ENCODE assay signal across 7 mouse cellular contexts in genomic region chr6:120362774-120363687, GRCm38 (mm10). TPM values are rescaled to one million over a fixed set of nuclear protein-coding genes. Genes with fewer than 3 reads are reported as not detected.
DNase-seq lines count a peak whose midpoint lies in the region; ATAC-seq lines count a peak whose summit lies in the region.

No protein-coding gene starts in this region.

- peak overlapping the region; percentile 60 for H3K4me2 ChIP-seq in lung, embryonic 16.5 days (ENCODE audit: low read depth, low read length)
- H3K4me2 ChIP-seq in embryonic facial prominence, embryonic 13.5 days, result peak overlapping the region; percentile 91
- H3K4me2 ChIP-seq in limb, embryonic 11.5 days (ENCODE audit: low read depth, severe bottlenecking), result peak overlapping the region; percentile 93
- H3K4me2 ChIP-seq in neural tube, embryonic 11.5 days (ENCODE audit: low read depth), result peak overlapping the region; percentile 84

- H3K27ac ChIP-seq in lung, embryonic 16.5 days (ENCODE audit: low read length), result peak overlapping the region; percentile 96
- peak overlapping the region; percentile 97 for H3K27ac ChIP-seq in embryonic facial prominence, embryonic 13.5 days
- peak overlapping the region; percentile 80 for H3K27ac ChIP-seq in limb, embryonic 11.5 days (replicated peaks; ENCODE audit: low read depth, low read length)
- peak overlapping the region; percentile 89 for H3K27ac ChIP-seq in neural tube, embryonic 11.5 days (ENCODE audit: low read depth, low read length)

- H3K9me3 ChIP-seq in lung, embryonic 16.5 days (ENCODE audit: control insufficient read depth, low read length), result no peaks in the 10 kb centered on the region
- no peaks in the 10 kb centered on the region for H3K9me3 ChIP-seq in embryonic facial prominence, embryonic 13.5 days
- H3K9me3 ChIP-seq in limb, embryonic 11.5 days (ENCODE audit: control insufficient read depth, low read length), result no peaks in the 10 kb centered on the region
- H3K9me3 ChIP-seq in neural tube, embryonic 11.5 days (ENCODE audit: control insufficient read depth, low read length), result no peaks in the 10 kb centered on the region

- ATAC-seq in lung, embryonic 16.5 days (ENCODE audit: low read depth), result peak; percentile 20; the same call in 1 of the 2 replicates
- no peak for ATAC-seq in embryonic facial prominence, embryonic 13.5 days (ENCODE audit: insufficient number of reproducible peaks, insufficient read depth, low FRiP score, low TSS enrichment, low read depth)
- 0 out of 2 replicates have a peak, but pooled peaks have one; percentile 4 for ATAC-seq in limb, embryonic 11.5 days (ENCODE audit: insufficient number of reproducible peaks, low FRiP score, low TSS enrichment, low read depth)
- ATAC-seq in neural tube, embryonic 11.5 days (ENCODE audit: insufficient read depth, low FRiP score, low TSS enrichment), result no peak

- no peaks in the 10 kb centered on the region for H3K27me3 ChIP-seq in lung, embryonic 16.5 days (ENCODE audit: control insufficient read depth, insufficient read depth, low read depth, low read length)
- H3K27me3 ChIP-seq in embryonic facial prominence, embryonic 13.5 days, result no peaks in the 10 kb centered on the region
- H3K27me3 ChIP-seq in limb, embryonic 11.5 days (ENCODE audit: control insufficient read depth, insufficient read depth, low read length), result no peaks in the 10 kb centered on the region
- no peaks in the 10 kb centered on the region for H3K27me3 ChIP-seq in neural tube, embryonic 11.5 days (ENCODE audit: control insufficient read depth, insufficient read depth, low read length)

- peaks cover 2% of the 10 kb centered on the region; the same call in 1 of the 2 replicates for H3K36me3 ChIP-seq in lung, embryonic 16.5 days (ENCODE audit: control insufficient read depth, insufficient read depth, low read length)
- H3K36me3 ChIP-seq in embryonic facial prominence, embryonic 13.5 days, result peaks cover 10% of the 10 kb centered on the region
- H3K36me3 ChIP-seq in limb, embryonic 11.5 days (ENCODE audit: control insufficient read depth, insufficient read depth, low read length), result peaks cover 5% of the 10 kb centered on the region; the same call in 1 of the 2 replicates
- peaks cover 2% of the 10 kb centered on the region for H3K36me3 ChIP-seq in neural tube, embryonic 11.5 days (ENCODE audit: control insufficient read depth, insufficient read depth, low read length)

- DNase-seq in lung, postnatal 10 days, result no peak
- no peak for DNase-seq in limb, embryonic 11.5 days (ENCODE audit: low spot score)
- DNase-seq in neural tube, embryonic 11.5 days (ENCODE audit: low spot score), result no peak
- DNase-seq in adrenal gland, postnatal 25 days, result no peak
- no peak for DNase-seq in left cerebral cortex, adult 11 months (ENCODE audit: low spot score)

- H3K9ac ChIP-seq in lung, embryonic 16.5 days (ENCODE audit: low read length), result peak overlapping the region; percentile 87
- peak overlapping the region; percentile 94 for H3K9ac ChIP-seq in embryonic facial prominence, embryonic 13.5 days
- H3K9ac ChIP-seq in limb, embryonic 11.5 days (ENCODE audit: low read length), result peak overlapping the region; percentile 91
- peak overlapping the region; percentile 69 for H3K9ac ChIP-seq in neural tube, embryonic 11.5 days (ENCODE audit: low read length)

- H3K4me1 ChIP-seq in lung, embryonic 16.5 days (replicated peaks; ENCODE audit: control insufficient read depth, insufficient read depth, low read length), result peaks cover 11% of the 10 kb centered on the region
- peaks cover 10% of the 10 kb centered on the region for H3K4me1 ChIP-seq in embryonic facial prominence, embryonic 13.5 days
- H3K4me1 ChIP-seq in limb, embryonic 11.5 days (ENCODE audit: control insufficient read depth, insufficient read depth, low read length), result peaks cover 6% of the 10 kb centered on the region
- peaks cover 14% of the 10 kb centered on the region for H3K4me1 ChIP-seq in neural tube, embryonic 11.5 days (ENCODE audit: control insufficient read depth, insufficient read depth, low read length)

- peak overlapping the region; percentile 87 for H3K4me3 ChIP-seq in lung, embryonic 16.5 days (ENCODE audit: low read length)
- peak overlapping the region; percentile 99 for H3K4me3 ChIP-seq in embryonic facial prominence, embryonic 13.5 days
- peak overlapping the region; percentile 97 for H3K4me3 ChIP-seq in limb, embryonic 11.5 days (ENCODE audit: low read depth, low read length)
- peak overlapping the region; percentile 90 for H3K4me3 ChIP-seq in neural tube, embryonic 11.5 days (ENCODE audit: low read depth, low read length)

- WGBS in lung, embryonic 16.5 days, result 16% methylated on average over 15 of the region's 15 CpGs
- WGBS in embryonic facial prominence, embryonic 13.5 days, result 26% methylated on average over 15 of the region's 15 CpGs
- WGBS in limb, embryonic 11.5 days, result 25% methylated on average over 15 of the region's 15 CpGs
- 26% methylated on average over 15 of the region's 15 CpGs for WGBS in neural tube, embryonic 11.5 days

RNA-seq across cellular contexts. Expression of gene Kdm5a, which starts 0.9 kb away (rescaled TPM):
- 46.2 and 46.5 TPM in 2 replicates for polyA plus RNA-seq in lung, embryonic 16.5 days (2015; fragmentation: Nextera tagmentation; extraction: Ambion mirVana)
- polyA plus RNA-seq in embryonic facial prominence, embryonic 13.5 days (2015; fragmentation: Nextera tagmentation; extraction: Ambion mirVana), result 57.8 and 60.0 TPM in 2 replicates
- 51.7 and 54.1 TPM in 2 replicates for polyA plus RNA-seq in limb, embryonic 11.5 days (2014; fragmentation: Nextera tagmentation; extraction: Ambion mirVana)
- 57.3 and 61.6 TPM in 2 replicates for polyA plus RNA-seq in neural tube, embryonic 11.5 days (2014; fragmentation: Nextera tagmentation; extraction: Ambion mirVana)
- 48.0 and 63.3 TPM in 2 replicates for total RNA-seq in adrenal gland, postnatal 25 days (2021)

RNA-seq across cellular contexts. Expression of gene Ccdc77, which starts 1.1 kb away (rescaled TPM):
- polyA plus RNA-seq in lung, embryonic 16.5 days (2015; fragmentation: Nextera tagmentation; extraction: Ambion mirVana), result 25.6 and 26.7 TPM in 2 replicates
- polyA plus RNA-seq in embryonic facial prominence, embryonic 13.5 days (2015; fragmentation: Nextera tagmentation; extraction: Ambion mirVana), result 22.5 and 29.1 TPM in 2 replicates
- 29.2 and 30.6 TPM in 2 replicates for polyA plus RNA-seq in limb, embryonic 11.5 days (2014; fragmentation: Nextera tagmentation; extraction: Ambion mirVana)
- 22.5 and 26.0 TPM in 2 replicates for polyA plus RNA-seq in neural tube, embryonic 11.5 days (2014; fragmentation: Nextera tagmentation; extraction: Ambion mirVana)
- total RNA-seq in adrenal gland, postnatal 25 days (2021), result 8.2 and 10.9 TPM in 2 replicates

Comparison
In these comparisons a context has a peak if more than half of its experiments do, and no peak if none do; other contexts are left out.
1. ATAC-seq: peak in lung, embryonic 16.5 days (single experiment) and limb, embryonic 11.5 days (single experiment); none in embryonic facial prominence, embryonic 13.5 days (single experiment) and neural tube, embryonic 11.5 days (single experiment).
2. Peak in every context shown above with its lines, with median percentiles within 50 percentile points of each other: H3K27ac ChIP-seq, H3K4me2 ChIP-seq, H3K4me3 ChIP-seq and H3K9ac ChIP-seq.